Mouse (Mus musculus): Measurements from ENCODE around the gene Ttll13.

The Ttll13 gene

GRCm38 (mm10) chr7:80214459-80214858 lies 31.7 kb upstream of the Ttll13 start:
- no peak for DNase-seq

DNA sequence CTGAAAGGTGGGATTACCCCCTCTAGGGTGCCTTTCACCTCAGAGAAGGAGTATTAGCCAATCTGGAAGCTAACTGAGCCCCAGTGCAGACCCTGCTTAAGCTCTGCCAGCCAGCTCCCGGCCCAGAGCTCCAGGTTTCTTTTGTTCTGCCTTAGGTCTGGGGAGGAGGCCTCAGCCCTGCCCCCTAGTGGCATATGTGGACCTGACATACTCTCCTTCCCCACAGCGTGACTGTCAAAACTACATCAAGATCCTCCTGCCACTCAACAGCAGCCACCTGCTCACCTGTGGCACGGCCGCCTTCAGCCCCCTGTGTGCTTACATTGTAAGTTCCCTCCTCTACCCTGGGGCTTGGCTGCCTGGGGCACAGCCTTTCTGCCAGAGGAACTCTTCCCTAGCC lies 30.8 kb upstream of the Ttll13 start:
- peak; percentile 84 to 88 for DNase-seq

DNA sequence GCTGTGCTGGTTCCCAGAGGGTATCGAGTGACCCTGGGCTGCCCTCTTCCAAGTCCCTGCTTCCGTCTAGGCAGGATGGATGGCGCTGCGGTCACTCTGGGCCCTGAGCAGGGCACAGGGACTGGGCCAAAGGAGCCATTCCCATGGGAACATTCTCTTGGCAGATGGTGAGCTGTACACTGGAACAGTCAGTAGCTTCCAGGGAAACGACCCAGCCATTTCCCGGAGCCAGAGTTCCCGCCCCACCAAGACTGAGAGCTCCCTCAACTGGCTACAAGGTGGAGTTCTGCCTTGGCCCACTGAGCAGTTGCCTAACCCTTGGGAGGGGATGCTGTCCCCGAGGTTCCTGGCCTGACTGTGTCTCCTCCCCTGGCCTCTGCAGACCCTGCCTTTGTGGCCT lies 29.6 kb upstream of the Ttll13 start:
- DNase-seq = peak in 1 of 2 experiments; percentile 41

GRCm38 (mm10) chr7:80218666-80219065 lies 27.5 kb upstream of the Ttll13 start:
- no peak for DNase-seq

GRCm38 (mm10) chr7:80220237-80220797 lies 25.9 kb upstream of the Ttll13 start:
- no peak for DNase-seq

GRCm38 (mm10) chr7:80221179-80221750 lies 24.9 kb upstream of the Ttll13 start:
- DNase-seq = no peak

DNA sequence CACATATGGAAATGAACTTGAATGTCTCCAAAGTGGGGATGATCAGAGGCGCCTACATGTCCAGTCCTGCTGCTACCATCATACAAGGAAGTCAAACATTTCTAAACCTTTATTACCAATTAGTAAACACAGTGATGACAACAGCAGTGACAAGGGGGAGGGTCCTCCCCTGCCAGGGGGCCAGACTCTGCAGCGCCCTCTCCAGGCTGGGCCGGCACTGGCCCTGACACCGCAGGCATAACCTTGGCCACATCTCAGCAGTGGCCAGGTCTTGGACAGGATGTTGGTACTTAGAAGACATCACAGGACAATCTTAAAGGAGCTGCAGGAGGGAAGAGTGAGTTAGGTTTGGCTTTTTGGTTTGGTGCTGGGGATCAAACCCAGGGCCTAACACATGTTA lies 19.1 kb upstream of the Ttll13 start:
- no peak for DNase-seq

- DNase-seq = no peak
Observed at GRCm38 (mm10) chr7:80230196-80230595, 16.0 kb upstream of the Ttll13 start.

- no peak for DNase-seq
Observed at GRCm38 (mm10) chr7:80231971-80232488, 14.1 kb upstream of the Ttll13 start.

DNA sequence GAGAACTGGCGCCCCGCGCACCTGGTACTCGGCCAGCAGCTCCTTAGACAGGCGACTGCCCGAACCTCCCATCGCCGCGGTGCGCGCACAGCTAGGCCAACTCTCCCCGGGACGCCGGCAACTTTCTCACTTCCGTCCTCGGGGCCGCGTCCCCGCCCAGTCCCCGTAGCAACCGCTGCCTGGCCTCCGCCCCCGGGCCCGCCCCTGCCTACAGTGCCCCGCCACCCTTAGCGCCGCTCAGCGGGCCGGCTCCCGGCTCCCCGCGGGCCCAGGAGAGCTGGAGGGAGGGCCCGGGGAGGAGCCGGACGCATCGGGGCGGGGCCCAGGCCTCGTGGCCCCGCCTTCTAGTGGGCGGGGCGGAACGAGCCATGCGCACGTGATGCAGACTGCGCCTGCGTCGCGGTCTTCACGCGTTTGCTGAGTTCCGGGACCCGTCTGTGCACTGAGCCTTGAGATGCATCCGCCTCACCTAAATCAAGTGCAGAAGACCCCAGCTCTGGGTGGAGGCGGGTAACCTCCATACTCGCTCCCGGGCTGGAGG lies 13.6 kb upstream of the Ttll13 start, which contains the start of the genes Cib1 and Gdpgp1:
Gene Cib1, minus strand, starts transcription at position 325 of the 541 bp plus-strand sequence.
Gene Gdpgp1, plus strand, starts transcription at position 377 of the 541 bp plus-strand sequence.
- peak; percentile 92 to 96 for DNase-seq

DNA sequence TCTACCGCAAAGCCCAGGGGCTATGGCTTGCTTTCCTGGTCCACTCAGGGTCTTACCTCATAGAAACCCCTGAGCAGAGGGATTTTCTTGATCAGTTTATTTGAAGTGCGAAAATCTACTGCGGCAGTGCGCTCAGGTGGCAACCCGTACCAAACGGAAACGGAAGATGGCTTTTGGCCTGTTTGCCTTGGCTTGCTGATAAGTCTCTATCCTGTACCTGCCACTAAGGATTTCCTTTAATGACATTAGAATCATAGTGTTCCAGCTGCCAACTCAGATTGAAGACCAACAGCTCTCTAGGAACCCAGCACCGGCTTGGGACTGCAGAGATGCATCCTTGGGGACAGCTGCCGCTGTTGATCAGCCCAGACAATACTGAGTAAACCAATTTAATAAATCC lies 12.4 kb upstream of the Ttll13 start:
- DNase-seq = no peak

- no peak for DNase-seq
Observed at GRCm38 (mm10) chr7:80238542-80238941, 7.6 kb upstream of the Ttll13 start.

GRCm38 (mm10) chr7:80241661-80242060 lies 4.5 kb upstream of the Ttll13 start:
- no peak for DNase-seq

DNA sequence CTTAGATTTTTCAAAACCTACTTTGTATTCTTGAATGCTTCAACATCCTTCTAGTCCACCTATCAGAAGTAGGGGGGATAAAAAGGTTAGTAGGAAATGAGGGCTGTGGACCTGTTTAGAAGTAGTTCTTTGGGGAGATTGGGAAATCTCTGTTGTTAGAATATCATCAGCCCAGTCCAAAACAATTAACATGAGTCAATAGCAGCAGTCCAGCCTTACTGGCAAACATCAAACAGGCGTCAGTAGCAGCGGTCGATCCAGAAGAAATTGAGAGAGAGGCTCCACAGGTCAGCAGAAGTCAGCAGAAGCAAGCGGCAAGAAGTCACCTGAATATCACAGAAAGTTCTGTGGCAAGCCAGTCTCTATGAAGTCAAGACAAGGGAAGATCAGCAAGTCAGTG lies 1.3 kb upstream of the Ttll13 start:
- no peak for DNase-seq

DNA sequence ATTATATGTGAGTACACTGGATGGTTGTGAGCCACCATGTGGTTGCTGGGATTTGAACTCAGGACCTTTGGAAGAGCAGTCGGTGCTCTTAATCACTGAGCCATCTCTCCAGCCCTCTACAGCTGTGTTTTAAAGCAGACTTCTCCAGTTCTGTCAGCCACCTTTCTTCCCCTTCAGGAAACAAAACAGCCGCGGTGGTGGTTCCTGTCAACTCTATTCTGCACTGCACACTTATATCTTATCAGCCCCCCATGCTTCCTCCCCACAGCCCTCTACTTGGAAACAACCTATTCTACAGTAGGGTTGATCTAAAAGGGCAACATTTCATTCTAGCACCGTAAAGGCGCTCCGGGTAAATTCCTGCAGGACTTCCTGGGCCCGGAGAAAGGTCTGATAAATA lies 683 bp downstream of the Ttll13 start:
- DNase-seq = no peak

- no peak for DNase-seq
Observed at GRCm38 (mm10) chr7:80252437-80252836, 6.3 kb downstream of the Ttll13 start.

- DNase-seq = no peak
Observed at GRCm38 (mm10) chr7:80252886-80253285, 6.7 kb downstream of the Ttll13 start.

GRCm38 (mm10) chr7:80255981-80256380 lies 9.8 kb downstream of the Ttll13 start:
- DNase-seq = no peak

DNA sequence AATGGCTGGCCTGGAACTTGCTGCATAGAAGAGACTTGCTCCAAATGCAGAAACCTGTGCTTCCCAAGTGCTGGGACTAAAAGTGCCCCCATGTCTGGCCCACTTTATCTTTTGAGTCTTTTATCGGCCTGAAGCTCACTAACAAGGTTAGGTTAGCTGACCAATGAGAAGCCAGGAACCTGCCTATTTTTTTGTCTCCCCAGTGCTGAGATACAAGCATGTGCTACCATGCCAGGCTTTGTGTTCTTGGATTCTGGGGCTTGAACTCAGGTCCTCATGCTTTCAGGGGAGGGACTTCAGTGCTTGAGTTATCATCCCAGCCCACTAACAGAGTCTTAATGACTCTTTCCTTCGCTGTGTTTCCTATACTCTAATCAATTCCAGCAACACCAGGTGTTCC lies 11.5 kb downstream of the Ttll13 start:
- DNase-seq = no peak

DNA sequence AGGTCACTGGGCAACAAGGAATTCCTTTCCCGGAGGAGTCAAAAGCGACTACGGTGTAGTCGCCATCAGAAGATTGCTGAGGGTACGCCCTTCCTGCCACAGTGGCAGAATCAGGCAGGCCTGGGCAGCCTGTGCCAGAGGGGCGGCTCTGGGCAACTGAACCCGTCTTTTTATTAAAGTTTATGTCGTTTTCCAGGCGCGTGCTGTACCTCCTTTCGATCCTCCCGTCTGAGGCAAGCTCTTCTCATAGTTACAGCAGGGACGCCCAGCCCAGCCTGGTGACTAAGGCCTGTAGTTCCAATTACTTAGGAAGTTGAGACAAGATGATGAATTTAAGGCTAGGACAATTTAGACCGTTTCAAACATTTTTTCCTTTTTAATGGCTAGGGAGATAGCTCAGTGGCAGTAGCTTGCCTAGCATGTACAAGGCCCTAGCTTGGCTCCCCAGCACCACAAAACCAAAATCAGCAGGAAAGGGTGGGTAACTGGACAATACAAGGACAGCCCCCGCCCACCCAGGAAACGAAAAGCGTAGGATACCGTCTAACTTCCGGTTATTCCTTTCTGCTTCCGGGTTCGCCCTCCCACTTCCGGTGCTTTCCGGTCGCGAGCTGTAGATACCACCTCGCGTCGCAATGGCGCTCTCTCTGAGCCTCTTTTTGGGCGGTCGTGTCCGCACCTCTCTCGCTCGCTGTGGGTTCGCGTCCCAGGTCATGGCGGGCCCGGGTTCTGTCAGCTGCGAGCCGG lies 14.6 kb downstream of the Ttll13 start, which contains the start of gene Ngrn:
Gene Ngrn, plus strand, starts transcription at position 591 of the 747 bp plus-strand sequence.
- DNase-seq = peak; percentile 85 to 90

DNA sequence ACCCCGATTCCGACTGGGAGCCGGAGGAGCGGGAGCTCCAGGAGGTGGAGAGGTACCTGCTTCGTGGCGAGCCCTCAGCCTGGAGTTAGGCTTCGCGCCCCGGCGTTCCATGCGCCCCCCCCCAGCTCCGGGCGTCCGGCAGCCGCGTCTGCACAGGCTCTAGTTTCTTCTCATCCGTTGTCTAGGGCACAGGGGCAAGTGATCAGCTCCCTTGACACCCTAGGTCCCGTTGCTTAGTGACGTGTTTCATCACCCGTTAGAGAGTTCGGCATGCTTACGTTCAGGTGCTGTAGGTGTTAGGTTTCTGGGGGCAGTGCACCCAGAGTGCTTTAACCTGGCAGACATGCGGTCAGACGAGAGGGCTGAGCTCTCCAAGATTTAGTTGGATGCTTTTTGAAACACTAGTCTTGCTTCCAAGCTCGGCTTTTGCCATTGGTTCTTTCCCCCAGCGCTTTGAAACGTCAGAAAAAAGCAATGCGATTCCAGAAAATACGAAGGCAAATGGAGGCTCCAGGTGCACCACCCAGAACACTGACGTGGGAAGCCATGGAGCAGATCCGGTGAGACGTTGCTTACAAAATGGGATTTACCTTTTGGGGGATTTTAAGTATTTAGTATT lies 15.3 kb downstream of the Ttll13 start:
- peak in 1 of 2 experiments; percentile 19 for DNase-seq

- DNase-seq = no peak
Observed at GRCm38 (mm10) chr7:80264606-80265005, 18.4 kb downstream of the Ttll13 start.

DNA sequence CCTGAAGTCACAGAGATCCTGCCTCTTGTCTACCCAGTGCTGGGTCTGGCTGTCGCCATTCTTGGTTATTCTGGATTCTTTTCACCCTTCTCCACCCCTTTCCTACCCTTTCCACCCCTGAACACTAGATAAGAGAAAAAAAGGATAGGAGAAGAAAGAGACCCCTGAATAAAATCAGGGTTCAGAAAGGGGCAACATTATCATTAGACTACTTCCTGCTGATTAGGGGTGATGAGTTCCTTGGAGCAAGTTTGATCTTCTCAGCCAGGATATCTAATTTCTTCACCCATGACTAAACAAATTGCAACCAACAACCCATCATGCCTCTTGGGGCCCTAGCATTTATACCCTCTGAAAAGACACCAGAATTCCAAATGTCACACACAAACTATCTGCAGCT lies 21.6 kb downstream of the Ttll13 start:
- DNase-seq = no peak
